Mouse (Mus musculus): ENCODE data around the gene Lrfn1.
"Not testable (repeated sequence)": the region's sequence is repeated elsewhere in the genome, so short reads cannot be mapped to it uniquely, and the experiment has no call there.

Gene Lrfn1

DNA sequence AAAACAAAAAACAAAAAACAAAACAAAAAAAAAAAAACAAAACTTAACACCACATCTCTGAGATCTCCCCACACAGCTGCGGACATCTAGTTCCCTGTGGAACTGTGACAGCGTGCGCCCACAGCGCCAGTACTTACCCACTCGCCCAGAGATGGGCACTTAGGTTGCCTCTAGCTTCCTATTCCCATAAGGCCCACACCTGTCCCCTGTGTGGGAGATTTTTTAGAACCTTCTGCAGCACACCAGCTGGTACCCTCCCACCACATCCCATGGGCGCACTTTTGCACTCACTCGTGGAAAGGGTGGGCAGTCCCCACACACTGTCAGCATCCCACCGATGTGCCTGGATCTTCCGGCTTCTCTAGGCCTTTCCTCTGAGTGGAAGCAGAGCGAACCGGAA is 31.1 kb downstream of the Lrfn1 start:
- no peaks in the 10 kb centered on the region for H3K36me3 ChIP-seq (ENCODE audit: insufficient read depth, low read length)
- TF ChIP-seq NANOG (IDR thresholded peaks at IDR 0.05; ENCODE audit: borderline replicate concordance, low read length) (no peak), CTCF (conservative IDR thresholded peaks at IDR 0.05; ENCODE audit: low read length) (no peak), POU5F1 (IDR thresholded peaks at IDR 0.05; ENCODE audit: borderline replicate concordance, low read length) (no peak)
- H3K4me1 ChIP-seq (replicated peaks; ENCODE audit: low read depth, low read length), result peaks cover 60% of the 10 kb centered on the region
- H3K4me3 ChIP-seq (replicated peaks; ENCODE audit: low read length), result no peak overlapping the region
- H3K9me3 ChIP-seq (ENCODE audit: low read length), result no peaks in the 10 kb centered on the region
- no peaks in the 10 kb centered on the region for H3K27me3 ChIP-seq (ENCODE audit: insufficient read depth, low read length)

DNA sequence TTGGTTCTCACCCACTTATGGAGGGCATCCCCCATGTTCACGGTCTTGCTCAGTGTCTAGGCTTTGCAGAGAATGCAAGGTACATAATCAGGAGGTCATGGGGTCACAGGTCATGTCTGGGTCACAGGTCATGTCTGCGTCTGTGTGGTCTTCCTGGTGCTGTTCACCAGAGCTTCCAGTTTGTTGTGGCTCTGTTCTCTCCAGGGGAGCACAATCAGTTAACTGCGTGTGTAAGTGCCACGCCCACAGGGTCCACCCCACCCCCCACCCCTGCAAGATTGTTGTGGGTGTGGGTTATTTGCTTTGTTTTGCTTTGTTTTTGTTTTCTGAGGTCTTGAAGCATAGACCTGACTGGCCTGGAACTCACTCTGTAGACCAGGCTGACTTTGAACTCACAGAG is 32.4 kb downstream of the Lrfn1 start:
- H3K36me3 ChIP-seq (ENCODE audit: insufficient read depth, low read length), result no peaks in the 10 kb centered on the region
- H3K4me1 ChIP-seq (replicated peaks; ENCODE audit: low read depth, low read length), result peaks cover 67% of the 10 kb centered on the region
- H3K9me3 ChIP-seq (ENCODE audit: low read length), result no peaks in the 10 kb centered on the region
- no peak overlapping the region for H3K4me3 ChIP-seq (replicated peaks; ENCODE audit: low read length)
- H3K27me3 ChIP-seq (ENCODE audit: insufficient read depth, low read length), result no peaks in the 10 kb centered on the region
- TF ChIP-seq NANOG (IDR thresholded peaks at IDR 0.05; ENCODE audit: borderline replicate concordance, low read length) (no peak), CTCF (conservative IDR thresholded peaks at IDR 0.05; ENCODE audit: low read length) (no peak), POU5F1 (IDR thresholded peaks at IDR 0.05; ENCODE audit: borderline replicate concordance, low read length) (no peak)

DNA sequence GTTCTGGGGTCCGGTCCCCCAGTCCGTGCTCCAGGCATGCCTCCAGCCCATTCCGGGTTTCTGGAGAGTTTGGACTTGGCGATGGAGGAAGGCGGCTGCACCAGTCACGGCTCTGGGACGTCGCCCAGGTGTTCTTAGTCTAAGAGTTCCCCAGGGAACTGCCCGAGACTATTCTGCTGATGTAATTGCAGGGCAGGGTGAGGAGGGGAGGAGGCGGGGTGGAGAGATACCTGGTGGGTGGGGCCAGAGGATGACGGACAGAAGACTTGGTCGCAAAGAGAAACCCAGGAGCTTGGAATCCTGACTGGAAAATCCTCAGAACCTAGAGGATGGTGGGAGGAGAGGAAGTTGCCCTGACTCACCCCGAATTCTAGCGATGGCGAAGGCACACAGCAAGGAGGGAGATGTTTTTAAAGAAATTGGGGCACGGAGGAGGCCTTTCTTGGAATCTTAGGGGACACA is 36.3 kb downstream of the Lrfn1 start:
- H3K36me3 ChIP-seq (ENCODE audit: insufficient read depth, low read length), result no peaks in the 10 kb centered on the region
- no peak for TF ChIP-seq NANOG (IDR thresholded peaks at IDR 0.05; ENCODE audit: borderline replicate concordance, low read length)
- TF ChIP-seq POU5F1 (IDR thresholded peaks at IDR 0.05; ENCODE audit: borderline replicate concordance, low read length), result no peak
- TF ChIP-seq CTCF (conservative IDR thresholded peaks at IDR 0.05; ENCODE audit: low read length), result no peak
- H3K9me3 ChIP-seq (ENCODE audit: low read length), result no peaks in the 10 kb centered on the region
- peak overlapping the region; percentile 74 for H3K4me3 ChIP-seq (replicated peaks; ENCODE audit: low read length)
- H3K27me3 ChIP-seq (ENCODE audit: insufficient read depth, low read length), result no peaks in the 10 kb centered on the region
- peaks cover 68% of the 10 kb centered on the region for H3K4me1 ChIP-seq (replicated peaks; ENCODE audit: low read depth, low read length)

DNA sequence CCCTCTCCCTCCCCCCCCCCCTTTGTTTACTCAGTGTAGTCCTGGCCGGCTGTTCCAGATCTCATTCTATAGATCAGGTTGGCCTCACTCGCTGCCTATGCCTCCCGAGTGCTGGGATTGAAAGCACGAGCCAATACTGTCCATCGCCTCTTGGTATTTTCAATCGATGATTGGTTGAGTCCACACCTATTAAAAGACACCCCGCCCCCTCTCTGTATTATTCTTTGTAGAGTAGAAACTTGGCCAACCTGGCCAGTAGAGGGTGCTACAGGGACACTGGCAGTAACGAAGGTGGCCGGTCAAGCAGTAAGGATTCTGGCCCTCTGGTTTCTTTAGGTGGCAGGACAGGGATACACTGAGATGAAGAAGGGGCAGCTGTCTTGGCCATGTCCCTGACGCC is 38.6 kb downstream of the Lrfn1 start:
- H3K4me3 ChIP-seq (replicated peaks; ENCODE audit: low read length), result peak overlapping the region; percentile 78
- peaks cover 56% of the 10 kb centered on the region for H3K4me1 ChIP-seq (replicated peaks; ENCODE audit: low read depth, low read length)
- no peak for TF ChIP-seq NANOG (IDR thresholded peaks at IDR 0.05; ENCODE audit: borderline replicate concordance, low read length)
- peak; percentile 86 for TF ChIP-seq CTCF (conservative IDR thresholded peaks at IDR 0.05; ENCODE audit: low read length)
- no peaks in the 10 kb centered on the region for H3K27me3 ChIP-seq (ENCODE audit: insufficient read depth, low read length)
- H3K9me3 ChIP-seq (ENCODE audit: low read length), result no peaks in the 10 kb centered on the region
- H3K36me3 ChIP-seq (ENCODE audit: insufficient read depth, low read length), result no peaks in the 10 kb centered on the region

DNA sequence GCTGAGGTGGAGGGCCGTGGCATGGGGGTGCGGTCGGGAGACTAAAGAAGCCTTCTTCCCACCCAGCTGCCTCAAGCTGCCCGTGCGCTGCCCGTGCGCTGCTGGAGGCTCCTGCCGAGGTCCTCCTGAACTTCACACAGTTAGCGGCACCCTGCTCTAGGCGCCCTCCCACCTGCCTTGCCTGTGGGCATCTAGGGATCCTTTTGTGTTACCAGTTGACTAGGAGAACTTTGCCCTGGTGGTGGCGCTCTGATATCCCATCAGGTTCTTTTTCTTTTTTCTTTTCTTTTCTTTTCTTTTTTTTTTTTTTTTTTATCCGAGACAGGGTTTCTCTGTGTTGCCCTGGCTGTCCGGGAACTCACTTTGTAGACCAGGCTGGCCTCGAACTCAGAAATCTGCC is 39.1 kb downstream of the Lrfn1 start:
- TF ChIP-seq POU5F1 (IDR thresholded peaks at IDR 0.05; ENCODE audit: borderline replicate concordance, low read length), result no peak
- TF ChIP-seq CTCF (conservative IDR thresholded peaks at IDR 0.05; ENCODE audit: low read length), result no peak
- no peak for TF ChIP-seq NANOG (IDR thresholded peaks at IDR 0.05; ENCODE audit: borderline replicate concordance, low read length)
- Histone ChIP-seq H3K4me1 (replicated peaks; ENCODE audit: low read depth, low read length) (peaks cover 58% of the 10 kb centered on the region), H3K9me3 (ENCODE audit: low read length) (no peaks in the 10 kb centered on the region), H3K27me3 (ENCODE audit: insufficient read depth, low read length) (no peaks in the 10 kb centered on the region), H3K4me3 (replicated peaks; ENCODE audit: low read length) (peak overlapping the region; percentile 78), H3K36me3 (ENCODE audit: insufficient read depth, low read length) (no peaks in the 10 kb centered on the region)

DNA sequence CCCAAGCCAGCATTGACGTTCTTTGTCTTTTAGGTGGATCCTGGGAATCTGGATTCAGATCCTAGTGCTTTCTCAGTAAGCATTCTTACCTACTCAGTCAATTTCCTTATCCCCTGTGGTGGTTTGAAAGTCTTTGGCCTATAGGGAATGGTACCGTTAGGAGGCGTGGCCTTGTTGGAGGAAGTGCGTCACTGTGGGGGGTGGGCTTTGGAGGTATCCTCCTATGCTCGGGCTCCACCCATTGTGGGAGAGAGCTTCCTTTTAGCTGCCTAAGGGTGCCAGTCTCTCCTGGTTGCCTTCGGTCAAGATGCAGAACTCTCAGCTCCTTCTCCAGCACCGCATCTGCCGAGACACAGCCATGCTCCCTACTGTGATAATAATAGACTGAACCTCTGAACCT is 40.5 kb downstream of the Lrfn1 start:
- Histone ChIP-seq H3K4me3 (replicated peaks; ENCODE audit: low read length) (peak overlapping the region; percentile 57), H3K4me1 (replicated peaks; ENCODE audit: low read depth, low read length) (peaks cover 70% of the 10 kb centered on the region), H3K27me3 (ENCODE audit: insufficient read depth, low read length) (no peaks in the 10 kb centered on the region), H3K9me3 (ENCODE audit: low read length) (no peaks in the 10 kb centered on the region), H3K36me3 (ENCODE audit: insufficient read depth, low read length) (no peaks in the 10 kb centered on the region)
- TF ChIP-seq CTCF (conservative IDR thresholded peaks at IDR 0.05; ENCODE audit: low read length), result no peak
- no peak for TF ChIP-seq POU5F1 (IDR thresholded peaks at IDR 0.05; ENCODE audit: borderline replicate concordance, low read length)
- TF ChIP-seq NANOG (IDR thresholded peaks at IDR 0.05; ENCODE audit: borderline replicate concordance, low read length), result no peak

DNA sequence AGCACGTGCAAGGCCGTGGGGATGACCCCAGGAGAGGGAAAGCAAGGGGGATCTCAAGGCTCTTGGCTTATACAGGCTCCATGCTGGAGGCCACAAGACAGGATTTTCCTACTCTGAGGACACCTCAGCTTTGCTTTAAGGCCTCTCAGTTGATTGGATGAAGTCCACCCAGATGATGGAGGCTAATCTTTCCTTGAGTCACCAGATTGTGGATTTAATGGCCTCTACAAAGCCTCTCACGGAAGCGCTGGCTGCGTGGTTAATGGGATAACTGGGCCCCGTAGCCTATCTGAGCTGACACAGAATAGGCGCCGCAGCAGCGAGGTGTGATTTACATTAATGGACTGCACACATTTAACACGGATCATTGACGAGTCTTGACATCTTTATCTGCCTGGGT is 43.6 kb downstream of the Lrfn1 start:
- no peaks in the 10 kb centered on the region for H3K27me3 ChIP-seq (ENCODE audit: insufficient read depth, low read length)
- H3K4me1 ChIP-seq (replicated peaks; ENCODE audit: low read depth, low read length), result peaks cover 43% of the 10 kb centered on the region
- H3K9me3 ChIP-seq (ENCODE audit: low read length), result no peaks in the 10 kb centered on the region
- H3K4me3 ChIP-seq (replicated peaks; ENCODE audit: low read length), result no peak overlapping the region
- TF ChIP-seq POU5F1 (IDR thresholded peaks at IDR 0.05; ENCODE audit: borderline replicate concordance, low read length) (no peak), CTCF (conservative IDR thresholded peaks at IDR 0.05; ENCODE audit: low read length) (no peak), NANOG (IDR thresholded peaks at IDR 0.05; ENCODE audit: borderline replicate concordance, low read length) (no peak)
- H3K36me3 ChIP-seq (ENCODE audit: insufficient read depth, low read length), result no peaks in the 10 kb centered on the region

DNA sequence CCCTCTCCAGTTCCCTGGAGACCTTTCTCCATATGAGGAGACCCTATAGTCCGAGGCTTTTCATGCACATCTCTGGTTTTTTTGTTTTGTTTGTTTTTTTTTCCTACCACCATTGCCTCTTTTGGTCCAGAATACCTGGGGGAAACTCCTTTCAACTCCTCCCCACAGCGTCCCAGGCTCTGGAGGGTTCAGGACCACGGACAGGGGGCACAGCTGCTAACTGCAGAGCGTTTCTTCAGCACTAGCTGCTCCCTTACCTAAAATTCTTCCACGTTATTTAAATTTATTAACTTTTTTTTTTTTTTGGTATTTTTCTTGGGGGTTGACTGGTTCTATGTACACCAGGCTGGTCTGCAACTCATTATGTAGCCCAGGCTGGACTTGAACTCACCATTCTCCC is 53.8 kb downstream of the Lrfn1 start:
- H3K9me3 ChIP-seq (ENCODE audit: low read length), result peaks cover 7% of the 10 kb centered on the region
- no peaks in the 10 kb centered on the region for H3K4me1 ChIP-seq (replicated peaks; ENCODE audit: low read depth, low read length)
- TF ChIP-seq NANOG (IDR thresholded peaks at IDR 0.05; ENCODE audit: borderline replicate concordance, low read length) (no peak), CTCF (conservative IDR thresholded peaks at IDR 0.05; ENCODE audit: low read length) (no peak), POU5F1 (IDR thresholded peaks at IDR 0.05; ENCODE audit: borderline replicate concordance, low read length) (no peak)
- 0 out of 2 replicates have a peak, but pooled peaks cover 6% of the 10 kb centered on the region for H3K27me3 ChIP-seq (ENCODE audit: insufficient read depth, low read length)
- no peaks in the 10 kb centered on the region for H3K36me3 ChIP-seq (ENCODE audit: insufficient read depth, low read length)
- H3K4me3 ChIP-seq (replicated peaks; ENCODE audit: low read length), result no peak overlapping the region

DNA sequence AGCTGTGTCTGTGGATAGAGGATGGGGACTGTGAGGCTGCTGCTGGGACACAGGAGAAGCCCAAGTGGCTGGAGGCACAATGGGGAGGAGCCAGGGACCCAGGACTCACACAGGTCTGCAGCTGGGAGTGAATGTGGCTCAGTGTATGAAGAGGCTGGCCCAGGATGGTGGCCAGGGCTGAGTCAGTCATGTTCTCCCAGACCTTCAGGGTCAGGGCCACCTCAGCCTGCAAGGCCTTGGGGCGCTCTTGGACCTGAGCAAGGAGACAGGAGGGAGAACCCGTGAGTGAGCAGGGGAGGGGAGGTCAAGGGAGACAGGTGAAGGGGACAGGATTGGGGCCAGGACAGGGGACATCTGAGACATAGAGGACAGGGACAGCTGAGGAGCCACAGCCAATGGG is 57.3 kb downstream of the Lrfn1 start:
- H3K4me1 ChIP-seq (replicated peaks; ENCODE audit: low read depth, low read length); H3K36me3 ChIP-seq (ENCODE audit: insufficient read depth, low read length); H3K9me3 ChIP-seq (ENCODE audit: low read length); H3K4me3 ChIP-seq (replicated peaks; ENCODE audit: low read length); H3K27me3 ChIP-seq (ENCODE audit: insufficient read depth, low read length): not testable (repeated sequence)

DNA sequence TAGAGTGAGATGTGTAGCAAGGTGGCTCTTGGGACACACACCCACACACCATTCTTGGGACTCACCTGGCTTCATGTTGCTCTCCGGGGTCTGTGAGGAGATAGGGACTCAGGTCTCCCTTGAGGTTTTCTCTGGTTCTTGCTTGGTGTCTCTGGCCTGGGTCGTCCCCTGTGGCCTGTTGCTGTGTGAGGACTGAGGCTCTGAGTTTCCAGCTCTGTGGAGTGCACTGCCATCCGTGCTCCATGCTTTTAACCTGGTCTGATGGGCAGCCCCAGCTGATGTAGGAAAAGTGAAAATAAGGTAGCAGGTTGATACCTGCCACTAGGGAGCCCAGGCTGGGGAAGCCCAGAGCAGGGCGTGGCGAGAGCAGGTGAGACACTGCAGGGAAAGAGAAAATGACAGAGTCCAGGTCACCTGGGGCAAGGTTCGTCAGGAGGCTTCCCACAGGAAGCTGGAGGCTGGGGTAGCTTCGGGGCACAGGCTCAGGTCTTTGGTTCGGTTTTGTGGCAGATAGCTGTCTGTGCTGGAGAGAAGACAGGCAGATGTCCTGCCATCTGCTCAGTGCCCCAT is 58.7 kb downstream of the Lrfn1 start, which contains the start of gene Ifnl2:
TSS of gene Ifnl2 (minus strand) at position 51 of the 570 bp plus-strand sequence.
- H3K9me3 ChIP-seq (ENCODE audit: low read length); H3K4me3 ChIP-seq (replicated peaks; ENCODE audit: low read length); H3K4me1 ChIP-seq (replicated peaks; ENCODE audit: low read depth, low read length); H3K36me3 ChIP-seq (ENCODE audit: insufficient read depth, low read length); H3K27me3 ChIP-seq (ENCODE audit: insufficient read depth, low read length): not testable (repeated sequence)
